In the genomic region with DNA sequence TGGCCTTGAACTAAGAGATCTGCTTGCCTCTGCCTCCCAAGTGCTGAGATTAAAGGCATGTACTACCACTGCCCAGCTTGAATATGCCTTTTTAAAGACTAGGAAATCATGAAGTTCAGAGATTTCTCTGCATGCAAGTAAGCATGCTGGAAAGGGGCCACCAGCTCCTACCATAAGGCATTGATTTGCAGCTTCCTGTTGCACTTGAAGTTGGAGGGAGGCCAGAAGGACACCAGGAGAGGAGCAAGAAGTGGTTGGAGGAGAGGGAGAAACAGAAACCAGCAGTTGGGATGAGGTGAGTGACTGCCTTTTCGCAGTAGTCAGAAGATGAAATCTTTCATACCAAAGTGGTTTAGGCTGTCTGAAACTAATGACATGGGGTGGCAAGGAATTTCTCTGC, we compare ENCODE assay signal across 21 mouse cellular contexts.
DNase-seq lines count a peak whose midpoint lies in the region; ATAC-seq and TF ChIP-seq lines count a peak whose summit lies in the region.
"Had no signal": no experiment of that assay in that cellular context is flagged by ENCODE, and none has a peak within 500 bp of the region (broad histone marks: within the 10 kb centered on the region; RNA-seq: fewer than 3 reads in every experiment).

No protein-coding gene starts in this region.

- TF ChIP-seq CTCF in lung, embryonic 14.5 days (IDR thresholded peaks at IDR 0.05; ENCODE audit: low read depth) = no peak

- H3K36me3 ChIP-seq in intestine, embryonic 15.5 days = no peaks in the 10 kb centered on the region
- no peaks in the 10 kb centered on the region for H3K36me3 ChIP-seq in intestine, embryonic 16.5 days (ENCODE audit: control insufficient read depth, insufficient read depth, low read length)
- no peaks in the 10 kb centered on the region for H3K36me3 ChIP-seq in lung, embryonic 14.5 days (ENCODE audit: insufficient read depth)
- H3K36me3 ChIP-seq in embryonic facial prominence, embryonic 14.5 days (ENCODE audit: control insufficient read depth, insufficient read depth, low read length) = no peaks in the 10 kb centered on the region
- H3K36me3 ChIP-seq in neural tube, embryonic 15.5 days = no peaks in the 10 kb centered on the region
- H3K36me3 ChIP-seq: hindbrain, embryonic 10.5 days; limb, embryonic 13.5 days; midbrain, embryonic 12.5 days; neural tube, embryonic 13.5 days had no signal

- peak; percentile 46 for DNase-seq in lung, embryonic 14.5 days
- no peak for DNase-seq in lung, adult 18-20 months
- peak; percentile 48 for DNase-seq in embryonic facial prominence, embryonic 14.5 days (ENCODE audit: low spot score)
- DNase-seq in gastrocnemius, postnatal 36 days = no peak
- DNase-seq: cerebellum, postnatal 36 days; gastrocnemius, postnatal 14 days; layer of hippocampus, postnatal 36 days; lung, postnatal 10 days; thymus, postnatal 14 days had no signal

- H3K9ac ChIP-seq in intestine, embryonic 15.5 days = no peak overlapping the region
- no peak overlapping the region for H3K9ac ChIP-seq in intestine, embryonic 16.5 days (ENCODE audit: low read depth, low read length)
- H3K9ac ChIP-seq in lung, embryonic 14.5 days = no peak overlapping the region
- H3K9ac ChIP-seq in embryonic facial prominence, embryonic 14.5 days (ENCODE audit: low read depth, low read length) = no peak overlapping the region
- no peak overlapping the region for H3K9ac ChIP-seq in neural tube, embryonic 15.5 days (replicated peaks)
- H3K9ac ChIP-seq: limb, embryonic 13.5 days; liver, embryonic 14.5 days; midbrain, embryonic 12.5 days; neural tube, embryonic 13.5 days had no signal

- H3K27me3 ChIP-seq in intestine, embryonic 15.5 days (replicated peaks) = no peaks in the 10 kb centered on the region
- no peaks in the 10 kb centered on the region for H3K27me3 ChIP-seq in intestine, embryonic 16.5 days (replicated peaks; ENCODE audit: control insufficient read depth, insufficient read depth, low read length)
- no peaks in the 10 kb centered on the region for H3K27me3 ChIP-seq in lung, embryonic 14.5 days (ENCODE audit: insufficient read depth, low read length)
- no peaks in the 10 kb centered on the region for H3K27me3 ChIP-seq in embryonic facial prominence, embryonic 14.5 days (replicated peaks; ENCODE audit: control insufficient read depth, insufficient read depth, low read length)
- H3K27me3 ChIP-seq in neural tube, embryonic 15.5 days (replicated peaks) = no peaks in the 10 kb centered on the region
- H3K27me3 ChIP-seq: limb, embryonic 13.5 days; midbrain, embryonic 12.5 days; neural tube, embryonic 13.5 days had no signal

- no peaks in the 10 kb centered on the region for H3K9me3 ChIP-seq in intestine, embryonic 15.5 days
- H3K9me3 ChIP-seq in intestine, embryonic 16.5 days (ENCODE audit: control insufficient read depth, low read length) = no peaks in the 10 kb centered on the region
- no peaks in the 10 kb centered on the region for H3K9me3 ChIP-seq in lung, embryonic 14.5 days (ENCODE audit: low read depth, low read length)
- no peaks in the 10 kb centered on the region for H3K9me3 ChIP-seq in embryonic facial prominence, embryonic 14.5 days (ENCODE audit: control insufficient read depth, low read length)
- no peaks in the 10 kb centered on the region for H3K9me3 ChIP-seq in neural tube, embryonic 15.5 days (replicated peaks)
- H3K9me3 ChIP-seq: hindbrain, embryonic 10.5 days; limb, embryonic 13.5 days; midbrain, embryonic 12.5 days; neural tube, embryonic 13.5 days had no signal

- no peaks in the 10 kb centered on the region for H3K4me1 ChIP-seq in intestine, embryonic 15.5 days (replicated peaks)
- H3K4me1 ChIP-seq in intestine, embryonic 16.5 days (ENCODE audit: control insufficient read depth, insufficient read depth, low read length) = no peaks in the 10 kb centered on the region
- no peaks in the 10 kb centered on the region for H3K4me1 ChIP-seq in lung, embryonic 14.5 days (ENCODE audit: insufficient read depth)
- no peaks in the 10 kb centered on the region for H3K4me1 ChIP-seq in embryonic facial prominence, embryonic 14.5 days (ENCODE audit: control insufficient read depth, insufficient read depth, low read length)
- no peaks in the 10 kb centered on the region for H3K4me1 ChIP-seq in neural tube, embryonic 15.5 days
- H3K4me1 ChIP-seq: hindbrain, embryonic 10.5 days; limb, embryonic 13.5 days; midbrain, embryonic 12.5 days; neural tube, embryonic 13.5 days had no signal

- 67% methylated on average over 1 of the region's 1 CpGs for WGBS in intestine, embryonic 15.5 days
- WGBS in intestine, embryonic 16.5 days = 66% methylated on average over 1 of the region's 1 CpGs
- 68% methylated on average over 1 of the region's 1 CpGs for WGBS in lung, embryonic 14.5 days
- 48% methylated on average over 1 of the region's 1 CpGs for WGBS in embryonic facial prominence, embryonic 14.5 days
- WGBS in neural tube, embryonic 15.5 days = 96% methylated on average over 1 of the region's 1 CpGs

- no peak overlapping the region for H3K27ac ChIP-seq in intestine, embryonic 15.5 days
- no peak overlapping the region for H3K27ac ChIP-seq in intestine, embryonic 16.5 days (ENCODE audit: low read length)
- H3K27ac ChIP-seq in lung, embryonic 14.5 days (ENCODE audit: low read depth) = no peak overlapping the region
- no peak overlapping the region for H3K27ac ChIP-seq in embryonic facial prominence, embryonic 14.5 days (replicated peaks; ENCODE audit: low read depth, low read length)
- no peak overlapping the region for H3K27ac ChIP-seq in neural tube, embryonic 15.5 days (replicated peaks)
- H3K27ac ChIP-seq: hindbrain, embryonic 10.5 days; limb, embryonic 13.5 days; liver, embryonic 14.5 days; midbrain, embryonic 12.5 days; neural tube, embryonic 13.5 days had no signal

- no peak overlapping the region for H3K4me3 ChIP-seq in intestine, embryonic 15.5 days (replicated peaks)
- H3K4me3 ChIP-seq in intestine, embryonic 16.5 days (ENCODE audit: low read length) = no peak overlapping the region
- no peak overlapping the region for H3K4me3 ChIP-seq in lung, embryonic 14.5 days (ENCODE audit: low read depth, low read length)
- H3K4me3 ChIP-seq in embryonic facial prominence, embryonic 14.5 days (ENCODE audit: low read depth, low read length) = no peak overlapping the region
- H3K4me3 ChIP-seq in neural tube, embryonic 15.5 days (replicated peaks) = no peak overlapping the region
- H3K4me3 ChIP-seq: erythroblast, embryonic 14.5 days; hindbrain, embryonic 10.5 days; limb, embryonic 13.5 days; midbrain, embryonic 12.5 days; neural tube, embryonic 13.5 days had no signal

- intact Hi-C loops in gastrocnemius, postnatal 36 days (cut with DNase I) = no loop called here

- H3K4me2 ChIP-seq in intestine, embryonic 15.5 days (replicated peaks) = no peak overlapping the region
- H3K4me2 ChIP-seq in intestine, embryonic 16.5 days (ENCODE audit: low read depth, low read length) = no peak overlapping the region
- H3K4me2 ChIP-seq in lung, embryonic 14.5 days = no peak overlapping the region
- no peak overlapping the region for H3K4me2 ChIP-seq in embryonic facial prominence, embryonic 14.5 days (ENCODE audit: low read depth, low read length)
- no peak overlapping the region for H3K4me2 ChIP-seq in neural tube, embryonic 15.5 days
- H3K4me2 ChIP-seq: limb, embryonic 13.5 days; midbrain, embryonic 12.5 days; neural tube, embryonic 13.5 days had no signal

- ATAC-seq in intestine, embryonic 15.5 days = 0 out of 2 replicates have a peak, but pooled peaks have one; percentile 28
- no peak for ATAC-seq in intestine, embryonic 16.5 days
- ATAC-seq in lung, embryonic 14.5 days (ENCODE audit: insufficient read depth) = no peak
- no peak for ATAC-seq in embryonic facial prominence, embryonic 14.5 days (ENCODE audit: low read depth)
- ATAC-seq in neural tube, embryonic 15.5 days (ENCODE audit: low FRiP score) = no peak
- ATAC-seq: activated CD4-positive, CD25-positive, alpha-beta regulatory T cell, adult 4 months; CD4-positive, CD25-positive, alpha-beta regulatory T cell, adult 4 months; forebrain, embryonic 14.5 days had no signal

Comparison
In these comparisons a context has a peak if more than half of its experiments do, and no peak if none do; other contexts are left out.
1. DNase-seq: peak in lung, embryonic 14.5 days (single experiment) and embryonic facial prominence, embryonic 14.5 days (single experiment); none in lung, adult 18-20 months (0 of 2) and gastrocnemius, postnatal 36 days (0 of 2).